Mouse (Mus musculus) embryonic facial prominence, embryonic 11.5 days (tissue): ENCODE results near the gene Rag2. TPM values are rescaled to one million over a fixed set of nuclear protein-coding genes. Genes with fewer than 3 reads are reported as not detected.

Source experiments
- ATAC-seq: fragments of 200-750 bp; cut with Nextera tagmentation; replicated peaks from 2 replicates; pipeline ENCODE4 v1.8.0; 2017; ENCODE audit warnings: low read depth; ENCODE audit not compliant: insufficient number of reproducible peaks, low FRiP score, low TSS enrichment
- DNase-seq: peaks from one replicate; pipeline ENCODE4 v3.0.0-alpha.2; 2015; ENCODE audit warnings: low spot score
- H3K27ac ChIP-seq: fragments of 300-500 bp; sonication (generic); replicated peaks from 2 replicates; pipeline ENCODE4 v1.5.1; 2014; ENCODE audit warnings: mild to moderate bottlenecking, low read depth, low read length, control low read depth
- H3K27me3 ChIP-seq: fragments of 300-500 bp; sonication (generic); 2 replicates; pipeline ENCODE4 v1.6.1; 2014; ENCODE audit warnings: mild to moderate bottlenecking, low read length, moderate library complexity, mixed read lengths; ENCODE audit not compliant: control insufficient read depth, insufficient read depth
- H3K36me3 ChIP-seq: fragments of 300-500 bp; sonication (generic); replicated peaks from 2 replicates; pipeline ENCODE4 v1.6.1; 2014; ENCODE audit warnings: low read depth, mild to moderate bottlenecking, low read length, moderate library complexity, mixed read lengths; ENCODE audit not compliant: control insufficient read depth, insufficient read depth
- H3K4me1 ChIP-seq: fragments of 300-500 bp; sonication (generic); 2 replicates; pipeline ENCODE4 v1.6.1; 2014; ENCODE audit warnings: low read length, mixed read lengths; ENCODE audit not compliant: control insufficient read depth, insufficient read depth
- H3K4me2 ChIP-seq: fragments of 300-500 bp; sonication (generic); 2 replicates; pipeline ENCODE4 v1.6.1; 2014; ENCODE audit warnings: low read depth, mild to moderate bottlenecking, control low read depth, low read length, moderate library complexity
- H3K4me3 ChIP-seq: fragments of 300-500 bp; sonication (generic); 2 replicates; pipeline ENCODE4 v1.5.1; 2014; ENCODE audit warnings: low read depth, low read length, control low read depth
- H3K9ac ChIP-seq: fragments of 300-500 bp; sonication (generic); replicated peaks from 2 replicates; pipeline ENCODE4 v1.6.1; 2014; ENCODE audit warnings: mild to moderate bottlenecking, control low read depth, low read length
- H3K9me3 ChIP-seq: fragments of 300-500 bp; sonication (generic); replicated peaks from 2 replicates; pipeline ENCODE4 v1.6.1; 2016; ENCODE audit warnings: mild to moderate bottlenecking, low read length, inconsistent platforms, mixed read lengths; ENCODE audit not compliant: control insufficient read depth
- WGBS: fragments of 180-500 bp; shearing (Covaris S2); extraction: QIAGEN DNeasy Blood & Tissue Kit; methylation state at CpG from one replicate; pipeline ENCODE4 v1.1.7; 2014; 5-methylcytosine and 5-hydroxymethylcytosine counted together
- polyA plus RNA-seq: library from polyadenylated mRNA; unstranded; fragments of >200 nt; fragmentation: Nextera tagmentation; extraction: Ambion mirVana; gene quantifications from 2 replicates; pipeline ENCODE4 v1.2.1, GENCODE M21; 2014

The Rag2 gene
- polyA plus RNA-seq, 1 experiment from 2014 or later, result not detected

DNA sequence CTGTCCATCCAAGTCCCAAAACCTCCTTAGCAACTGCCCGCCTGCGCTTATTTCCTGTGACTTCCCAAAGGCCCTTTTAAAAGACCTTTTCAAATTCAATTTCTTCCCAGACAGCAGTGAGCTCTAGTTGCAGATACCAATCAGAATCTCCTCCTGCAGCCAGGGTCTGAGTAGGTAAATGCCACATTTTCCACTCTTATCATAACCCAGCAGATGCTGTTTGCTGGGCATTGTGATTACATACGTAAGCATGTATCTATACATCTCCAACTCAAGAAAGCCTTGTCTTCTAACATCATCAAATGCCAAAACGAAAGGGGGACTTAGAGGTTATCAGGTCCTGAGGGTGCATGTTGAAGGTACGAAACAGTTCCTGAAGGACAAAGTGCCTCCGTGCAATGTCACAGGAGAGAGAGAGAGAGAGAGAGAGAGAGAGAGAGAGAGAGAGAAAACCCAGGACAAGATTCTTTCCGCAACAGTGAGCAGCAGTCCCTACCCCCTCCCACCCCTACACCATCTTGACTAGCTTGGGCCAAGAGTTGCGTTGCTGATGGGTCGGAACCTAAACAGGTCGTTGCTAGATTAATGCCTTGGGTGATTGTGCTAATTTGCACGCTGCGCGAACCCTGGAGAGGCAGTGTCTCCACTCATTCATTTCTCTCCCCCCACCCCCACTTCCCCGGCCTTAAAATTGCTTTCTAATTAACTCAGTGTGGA lies 27.8 kb downstream of the Rag2 start:
- Histone ChIP-seq H3K27me3 (no peaks in the 10 kb centered on the region), H3K4me2 (peak overlapping the region; percentile 16; the same call in 1 of the 2 replicates), H3K9me3 (no peaks in the 10 kb centered on the region), H3K4me1 (no peaks in the 10 kb centered on the region), H3K4me3 (no peak overlapping the region), H3K36me3 (no peaks in the 10 kb centered on the region), H3K27ac (no peak overlapping the region), H3K9ac (no peak overlapping the region)
- ATAC-seq (peak; percentile 50; the same call in 1 of the 2 replicates), DNase-seq (no peak)
- WGBS, result 46% methylated on average over 14 of the region's 14 CpGs

DNA sequence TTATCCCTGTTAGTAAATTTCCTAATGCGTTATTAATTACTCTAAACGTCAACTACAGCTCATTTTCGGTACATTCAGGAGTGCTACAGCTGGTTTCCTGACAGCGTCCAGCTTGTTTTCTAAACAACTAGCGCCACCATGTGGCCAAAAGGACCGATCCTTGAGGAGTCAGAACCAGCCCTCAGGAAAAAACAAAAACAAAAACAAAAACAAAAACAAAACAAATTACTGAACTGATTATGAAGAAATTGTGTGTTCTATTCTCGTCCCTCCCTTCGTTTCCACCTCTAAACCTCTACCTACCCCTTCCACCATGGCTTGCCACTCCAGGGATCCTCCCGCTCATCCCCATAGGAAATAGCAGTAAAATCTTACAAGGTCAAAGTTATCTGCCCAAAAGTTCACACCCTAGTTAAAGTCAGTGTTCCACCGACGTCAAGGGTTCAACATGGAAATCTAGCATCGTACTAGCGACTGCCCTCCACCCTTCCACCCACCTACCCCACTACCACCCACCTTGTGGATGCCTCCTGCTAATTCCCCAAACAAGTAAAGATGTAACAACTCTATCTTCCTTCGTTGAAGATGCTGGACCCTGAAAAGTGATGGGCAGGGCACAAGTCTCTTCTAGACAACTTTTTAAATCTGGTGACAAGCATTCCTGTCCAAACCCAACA lies 28.5 kb downstream of the Rag2 start:
- DNase-seq, result peak; percentile 87
- H3K4me2 ChIP-seq, result peak overlapping the region; percentile 16; the same call in 1 of the 2 replicates
- H3K4me3 ChIP-seq, result no peak overlapping the region
- ATAC-seq, result 0 out of 2 replicates have a peak, but pooled peaks have one; percentile 49
- H3K27ac ChIP-seq, result no peak overlapping the region
- H3K4me1 ChIP-seq, result no peaks in the 10 kb centered on the region
- H3K27me3 ChIP-seq, result no peaks in the 10 kb centered on the region
- no peaks in the 10 kb centered on the region for H3K36me3 ChIP-seq
- no peaks in the 10 kb centered on the region for H3K9me3 ChIP-seq
- WGBS, result 17% methylated on average over 14 of the region's 14 CpGs
- H3K9ac ChIP-seq, result no peak overlapping the region

DNA sequence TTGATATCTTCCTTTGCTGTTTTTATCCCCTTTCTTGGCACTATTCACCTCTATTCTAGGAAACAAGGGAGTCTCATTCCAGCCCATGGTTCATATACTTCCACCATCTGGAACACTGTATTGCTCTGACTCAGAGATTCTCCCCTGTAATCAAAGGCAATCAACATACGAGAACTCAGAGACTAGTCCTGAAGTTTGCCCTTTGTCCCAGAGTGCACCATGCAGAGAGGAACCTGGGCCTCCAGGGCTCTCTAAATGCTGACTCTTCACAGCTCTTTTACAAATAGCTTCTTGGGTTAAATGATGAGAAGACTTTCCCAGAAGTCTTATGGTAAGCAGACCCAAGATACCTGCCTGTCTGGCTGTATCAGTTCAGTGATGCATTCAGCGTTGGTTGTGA lies 36.0 kb downstream of the Rag2 start:
- DNase-seq (no peak), ATAC-seq (no peak)
- Histone ChIP-seq H3K4me1 (no peaks in the 10 kb centered on the region), H3K4me3 (no peak overlapping the region), H3K36me3 (no peaks in the 10 kb centered on the region), H3K27me3 (no peaks in the 10 kb centered on the region), H3K9ac (no peak overlapping the region), H3K9me3 (no peaks in the 10 kb centered on the region), H3K4me2 (no peak overlapping the region), H3K27ac (no peak overlapping the region)
- 69% methylated on average over 2 of the region's 2 CpGs for WGBS

DNA sequence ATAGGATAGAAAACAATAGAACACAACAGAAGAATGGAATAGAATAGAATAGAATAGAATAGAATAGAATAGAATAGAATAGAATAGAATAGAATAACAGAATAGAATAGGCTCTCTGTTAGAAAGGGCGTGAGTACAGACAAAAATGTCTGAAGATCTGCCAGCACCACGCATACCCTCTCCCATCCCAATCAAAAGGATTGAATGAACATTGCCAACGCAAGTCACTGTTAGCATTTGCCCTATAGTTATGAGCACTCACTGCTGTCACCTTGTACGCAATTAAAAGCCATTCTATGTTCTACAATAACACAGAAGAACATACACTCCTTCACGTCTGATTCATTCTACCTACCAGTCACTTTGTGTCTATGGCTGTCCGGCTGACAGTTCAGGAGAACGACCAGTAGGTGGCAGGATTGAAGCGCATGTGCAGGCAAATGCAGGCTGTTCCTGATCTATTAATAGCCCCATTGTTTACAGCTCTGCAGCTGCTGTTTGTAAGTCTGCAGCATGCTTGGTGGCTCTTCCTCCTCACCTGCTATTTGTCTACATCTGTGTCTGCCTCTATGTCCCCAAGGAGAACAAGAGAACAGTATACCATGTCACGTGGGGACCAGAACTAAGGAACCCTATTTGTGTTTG lies 40.7 kb downstream of the Rag2 start:
- no peak overlapping the region for H3K9ac ChIP-seq

DNA sequence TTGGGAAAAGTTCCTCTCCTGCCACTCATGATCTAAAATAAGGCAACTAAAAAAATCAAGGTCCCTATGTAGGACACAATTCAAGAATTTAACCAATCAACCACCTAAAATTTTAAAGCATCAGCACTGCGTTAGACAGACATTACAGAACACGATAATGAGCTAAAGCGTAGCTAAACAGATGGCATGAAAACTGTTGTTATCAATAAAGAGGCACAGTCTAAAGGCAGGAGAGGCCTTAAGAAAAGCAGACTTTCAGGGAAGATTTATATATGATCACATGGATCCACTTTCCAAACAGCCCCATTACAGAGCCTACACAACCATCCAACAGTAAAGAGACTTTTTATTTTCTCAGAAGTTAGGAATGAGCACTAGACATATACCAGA lies 41.2 kb downstream of the Rag2 start:
- no peak overlapping the region for H3K4me2 ChIP-seq
- 85% methylated on average over 3 of the region's 3 CpGs for WGBS
- no peak overlapping the region for H3K4me3 ChIP-seq
- H3K27me3 ChIP-seq, result no peaks in the 10 kb centered on the region
- H3K27ac ChIP-seq, result no peak overlapping the region
- H3K4me1 ChIP-seq, result no peaks in the 10 kb centered on the region
- no peaks in the 10 kb centered on the region for H3K9me3 ChIP-seq
- no peaks in the 10 kb centered on the region for H3K36me3 ChIP-seq
- H3K9ac ChIP-seq, result no peak overlapping the region
- DNase-seq, result no peak
- no peak for ATAC-seq

More for the DNA sequence above, 40.7 kb downstream of the Rag2 start:
- Histone ChIP-seq H3K4me3 (no peak overlapping the region), H3K4me1 (no peaks in the 10 kb centered on the region), H3K27me3 (no peaks in the 10 kb centered on the region), H3K36me3 (no peaks in the 10 kb centered on the region), H3K9me3 (no peaks in the 10 kb centered on the region), H3K27ac (no peak overlapping the region), H3K4me2 (no peak overlapping the region)
- DNase-seq (peak; percentile 86), ATAC-seq (peak; percentile 78; the same call in 1 of the 2 replicates)
- WGBS, result 24% methylated on average over 9 of the region's 9 CpGs

DNA sequence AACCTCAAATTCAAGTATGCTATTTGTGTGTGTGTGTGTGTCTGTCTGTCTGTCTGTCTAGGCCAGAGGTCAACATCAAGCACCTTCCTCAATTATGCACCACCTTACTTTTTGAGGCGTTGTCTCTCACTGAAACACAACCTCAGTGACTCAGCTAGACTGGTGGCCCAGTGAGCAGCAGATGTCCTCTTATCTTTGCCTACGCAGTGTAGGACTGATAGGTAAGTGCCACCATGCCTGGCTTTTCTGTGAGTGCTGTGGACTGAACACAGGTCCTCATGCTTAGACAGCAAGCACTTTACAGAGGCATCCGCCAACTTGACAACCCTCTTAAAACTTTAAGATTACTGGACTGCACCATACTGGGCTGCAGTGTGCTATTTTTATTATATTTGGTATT lies 44.2 kb downstream of the Rag2 start:
- no peaks in the 10 kb centered on the region for H3K36me3 ChIP-seq
- no peak for DNase-seq
- no peaks in the 10 kb centered on the region for H3K9me3 ChIP-seq
- H3K4me2 ChIP-seq, result no peak overlapping the region
- no peaks in the 10 kb centered on the region for H3K27me3 ChIP-seq
- H3K9ac ChIP-seq, result no peak overlapping the region
- ATAC-seq, result 0 out of 2 replicates have a peak, but pooled peaks have one; percentile 17
- H3K27ac ChIP-seq, result no peak overlapping the region
- H3K4me3 ChIP-seq, result no peak overlapping the region
- no peaks in the 10 kb centered on the region for H3K4me1 ChIP-seq
- 89% methylated on average over 3 of the region's 3 CpGs for WGBS

DNA sequence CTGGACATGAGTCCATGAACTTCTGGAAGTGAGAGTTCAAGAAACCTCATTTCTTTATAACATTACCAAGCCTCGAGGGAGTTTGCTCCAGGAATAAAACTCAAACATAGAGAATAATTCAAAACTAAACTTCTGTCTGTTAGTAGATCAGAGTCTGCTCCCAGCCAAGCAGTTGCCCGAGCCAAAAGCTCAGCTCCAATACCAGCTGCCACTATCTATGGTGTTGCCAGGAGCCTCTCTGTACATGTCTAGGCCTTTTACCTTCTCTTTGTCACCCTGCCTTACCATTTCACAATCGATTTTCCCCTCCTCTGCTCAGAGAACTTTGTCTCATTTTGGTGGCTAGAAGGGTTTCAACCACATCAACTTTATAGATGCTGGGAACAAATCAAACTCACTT lies 49.0 kb downstream of the Rag2 start:
- Histone ChIP-seq H3K4me1 (no peaks in the 10 kb centered on the region), H3K4me3 (no peak overlapping the region), H3K9me3 (no peaks in the 10 kb centered on the region), H3K27ac (no peak overlapping the region), H3K27me3 (no peaks in the 10 kb centered on the region), H3K36me3 (no peaks in the 10 kb centered on the region), H3K4me2 (no peak overlapping the region), H3K9ac (no peak overlapping the region)
- 80% methylated on average over 3 of the region's 3 CpGs for WGBS
- DNase-seq, result no peak
- ATAC-seq, result no peak
